Mouse (Mus musculus) C2C12 (cell line): ENCODE data around the gene Aggf1.

Experiments
- CTCF ChIP-seq: IDR thresholded peaks from one replicate; pipeline ENCODE4 v1.5.1; 2011; ENCODE audit not compliant: control insufficient read depth, insufficient read depth, insufficient read length
- MAX ChIP-seq: IDR thresholded peaks from one replicate; pipeline ENCODE4 v1.6.1; 2011; ENCODE audit warnings: mild to moderate bottlenecking, control low read depth
- MYOG ChIP-seq: IDR thresholded peaks from one replicate; pipeline ENCODE4 v1.6.1; 2011; ENCODE audit not compliant: control insufficient read depth, insufficient read length; ENCODE audit errors: extremely low read depth

GRCm38 (mm10) chr13:95306596-95306995 lies 68.6 kb downstream of the Aggf1 start:
- TF ChIP-seq MAX (no peak), MYOG (no peak), CTCF (no peak)
